Mouse (Mus musculus) liver, embryonic 12.5 days (tissue): ENCODE data around the gene Acd. TPM values are rescaled to one million over a fixed set of nuclear protein-coding genes. Genes with fewer than 3 reads are reported as not detected.

Experiments
- ATAC-seq: fragments of 200-750 bp; cut with Nextera tagmentation; 2 replicates; pipeline ENCODE4 v1.8.0; 2017; ENCODE audit warnings: moderate number of reproducible peaks, mild to moderate bottlenecking, moderate library complexity
- H3K27ac ChIP-seq: fragments of 300-500 bp; sonication (generic); 2 replicates; pipeline ENCODE4 v1.5.1; 2016; ENCODE audit warnings: mild to moderate bottlenecking
- H3K27me3 ChIP-seq: fragments of 300-500 bp; sonication (generic); replicated peaks from 2 replicates; pipeline ENCODE4 v1.6.1; 2016; ENCODE audit warnings: mild to moderate bottlenecking, moderate library complexity
- H3K36me3 ChIP-seq: fragments of 300-500 bp; sonication (generic); 2 replicates; pipeline ENCODE4 v1.6.1; 2016; ENCODE audit warnings: mild to moderate bottlenecking, moderate library complexity
- H3K4me1 ChIP-seq: fragments of 300-500 bp; sonication (generic); 2 replicates; pipeline ENCODE4 v1.6.1; 2016
- H3K4me2 ChIP-seq: fragments of 300-500 bp; sonication (generic); 2 replicates; pipeline ENCODE4 v1.6.1; 2016; ENCODE audit warnings: mild to moderate bottlenecking, moderate library complexity
- H3K4me3 ChIP-seq: fragments of 300-500 bp; sonication (generic); 2 replicates; pipeline ENCODE4 v1.5.1; 2016; ENCODE audit warnings: mild to moderate bottlenecking, moderate library complexity
- H3K9ac ChIP-seq: fragments of 300-500 bp; sonication (generic); 2 replicates; pipeline ENCODE4 v1.6.1; 2016; ENCODE audit warnings: mild to moderate bottlenecking, moderate library complexity
- H3K9me3 ChIP-seq: fragments of 300-500 bp; sonication (generic); replicated peaks from 2 replicates; pipeline ENCODE4 v1.6.1; 2016; ENCODE audit warnings: mild to moderate bottlenecking, moderate library complexity
- WGBS: fragments of 180-500 bp; shearing (Covaris S2); methylation state at CpG from one replicate; pipeline ENCODE4 v1.1.7; 2016; ENCODE audit not compliant: insufficient replicate concordance; 5-methylcytosine and 5-hydroxymethylcytosine counted together
- polyA plus RNA-seq: library from polyadenylated mRNA; unstranded; fragments of >200 nt; fragmentation: Nextera tagmentation; extraction: Ambion mirVana; gene quantifications from 2 replicates; pipeline ENCODE4 v1.2.1, GENCODE M21; 2016

Gene Acd
- polyA plus RNA-seq, 1 experiment from 2014 or later: 34.1 TPM

- no peak overlapping the region for H3K27ac ChIP-seq
- peak overlapping the region; percentile 77 for H3K9ac ChIP-seq
- no peak for ATAC-seq
- peak overlapping the region; percentile 78 for H3K4me3 ChIP-seq
- H3K4me1 ChIP-seq: peaks cover 40% of the 10 kb centered on the region
- H3K4me2 ChIP-seq: peak overlapping the region; percentile 82
- 82% methylated on average over 11 of the region's 11 CpGs for WGBS
- H3K9me3 ChIP-seq: no peaks in the 10 kb centered on the region
- H3K27me3 ChIP-seq: peaks cover 10% of the 10 kb centered on the region; the same call in 1 of the 2 replicates
- peaks cover 48% of the 10 kb centered on the region for H3K36me3 ChIP-seq
Measured at GRCm38 (mm10) chr8:105699488-105700215, 1.2 kb downstream of the Acd start.

GRCm38 (mm10) chr8:105698734-105699133, 2.2 kb downstream of the Acd start:
- H3K4me1 ChIP-seq: peaks cover 50% of the 10 kb centered on the region
- H3K36me3 ChIP-seq: peaks cover 40% of the 10 kb centered on the region
- H3K9ac ChIP-seq: no peak overlapping the region
- no peak overlapping the region for H3K4me3 ChIP-seq
- no peak for ATAC-seq
- H3K27ac ChIP-seq: no peak overlapping the region
- H3K9me3 ChIP-seq: no peaks in the 10 kb centered on the region
- peaks cover 20% of the 10 kb centered on the region for H3K27me3 ChIP-seq
- no peak overlapping the region for H3K4me2 ChIP-seq
- WGBS: 84% methylated on average over 5 of the region's 5 CpGs

GRCm38 (mm10) chr8:105697196-105697780, 3.6 kb downstream of the Acd start:
- peaks cover 25% of the 10 kb centered on the region for H3K36me3 ChIP-seq
- no peaks in the 10 kb centered on the region for H3K9me3 ChIP-seq
- H3K9ac ChIP-seq: no peak overlapping the region
- no peak overlapping the region for H3K4me3 ChIP-seq
- no peak for ATAC-seq
- H3K27ac ChIP-seq: no peak overlapping the region
- WGBS: 85% methylated on average over 17 of the region's 17 CpGs
- peaks cover 21% of the 10 kb centered on the region for H3K27me3 ChIP-seq
- H3K4me1 ChIP-seq: peaks cover 46% of the 10 kb centered on the region
- H3K4me2 ChIP-seq: no peak overlapping the region

- Histone ChIP-seq H3K27me3 (peaks cover 21% of the 10 kb centered on the region), H3K36me3 (peaks cover 25% of the 10 kb centered on the region), H3K9ac (no peak overlapping the region), H3K4me2 (no peak overlapping the region), H3K4me3 (no peak overlapping the region), H3K4me1 (peaks cover 35% of the 10 kb centered on the region), H3K27ac (no peak overlapping the region), H3K9me3 (no peaks in the 10 kb centered on the region)
- no peak for ATAC-seq
- WGBS: 72% methylated on average over 30 of the region's 30 CpGs
Measured at GRCm38 (mm10) chr8:105695080-105695780, 5.7 kb downstream of the Acd start.

GRCm38 (mm10) chr8:105694051-105694799, 6.7 kb downstream of the Acd start:
- no peaks in the 10 kb centered on the region for H3K9me3 ChIP-seq
- H3K4me3 ChIP-seq: peak overlapping the region; percentile 49
- H3K36me3 ChIP-seq: peaks cover 25% of the 10 kb centered on the region
- H3K27me3 ChIP-seq: peaks cover 21% of the 10 kb centered on the region
- WGBS: 23% methylated on average over 40 of the region's 40 CpGs
- peaks cover 26% of the 10 kb centered on the region for H3K4me1 ChIP-seq
- H3K4me2 ChIP-seq: peak overlapping the region; percentile 85
- no peak for ATAC-seq
- H3K9ac ChIP-seq: peak overlapping the region; percentile 37; the same call in 1 of the 2 replicates
- no peak overlapping the region for H3K27ac ChIP-seq

GRCm38 (mm10) chr8:105693648-105694047, 7.3 kb downstream of the Acd start:
- H3K27ac ChIP-seq: no peak overlapping the region
- ATAC-seq: peak; percentile 60
- WGBS: 6% methylated on average over 28 of the region's 30 CpGs

GRCm38 (mm10) chr8:105692449-105693182, 8.3 kb downstream of the Acd start:
- Histone ChIP-seq H3K4me2 (no peak overlapping the region), H3K27ac (no peak overlapping the region), H3K36me3 (peaks cover 12% of the 10 kb centered on the region), H3K4me3 (no peak overlapping the region), H3K4me1 (peaks cover 30% of the 10 kb centered on the region), H3K9me3 (no peaks in the 10 kb centered on the region), H3K9ac (no peak overlapping the region), H3K27me3 (peaks cover 25% of the 10 kb centered on the region)
- ATAC-seq: no peak
- 80% methylated on average over 11 of the region's 11 CpGs for WGBS

More at GRCm38 (mm10) chr8:105693648-105694047, 7.3 kb downstream of the Acd start:
- Histone ChIP-seq H3K4me1 (peaks cover 26% of the 10 kb centered on the region), H3K27me3 (peaks cover 24% of the 10 kb centered on the region), H3K4me3 (peak overlapping the region; percentile 49), H3K9me3 (no peaks in the 10 kb centered on the region), H3K4me2 (peak overlapping the region; percentile 85), H3K36me3 (peaks cover 23% of the 10 kb centered on the region), H3K9ac (peak overlapping the region; percentile 37; the same call in 1 of the 2 replicates)

GRCm38 (mm10) chr8:105690978-105691377, 9.9 kb downstream of the Acd start:
- WGBS: 68% methylated on average over 14 of the region's 14 CpGs
- Histone ChIP-seq H3K4me3 (no peak overlapping the region), H3K9ac (no peak overlapping the region), H3K36me3 (no peaks in the 10 kb centered on the region), H3K27me3 (peaks cover 25% of the 10 kb centered on the region), H3K4me1 (peaks cover 22% of the 10 kb centered on the region), H3K4me2 (no peak overlapping the region), H3K9me3 (no peaks in the 10 kb centered on the region), H3K27ac (no peak overlapping the region)
- no peak for ATAC-seq

GRCm38 (mm10) chr8:105689983-105690360, 10.9 kb downstream of the Acd start:
- Histone ChIP-seq H3K27me3 (peaks cover 17% of the 10 kb centered on the region), H3K27ac (no peak overlapping the region)
- 82% methylated on average over 9 of the region's 9 CpGs for WGBS

GRCm38 (mm10) chr8:105689256-105689982, 11.5 kb downstream of the Acd start:
- 64% methylated on average over 35 of the region's 35 CpGs for WGBS
- H3K9ac ChIP-seq: no peak overlapping the region
- H3K27ac ChIP-seq: no peak overlapping the region
- no peak overlapping the region for H3K4me3 ChIP-seq
- no peak for ATAC-seq
- peaks cover 12% of the 10 kb centered on the region for H3K27me3 ChIP-seq
- H3K9me3 ChIP-seq: no peaks in the 10 kb centered on the region
- H3K4me2 ChIP-seq: no peak overlapping the region
- peaks cover 23% of the 10 kb centered on the region for H3K4me1 ChIP-seq
- H3K36me3 ChIP-seq: peaks cover 2% of the 10 kb centered on the region

More at GRCm38 (mm10) chr8:105689983-105690360, 10.9 kb downstream of the Acd start:
- H3K36me3 ChIP-seq: no peaks in the 10 kb centered on the region
- no peak overlapping the region for H3K4me2 ChIP-seq
- H3K4me1 ChIP-seq: peaks cover 27% of the 10 kb centered on the region
- ATAC-seq: no peak
- H3K9ac ChIP-seq: no peak overlapping the region
- no peak overlapping the region for H3K4me3 ChIP-seq
- no peaks in the 10 kb centered on the region for H3K9me3 ChIP-seq
